Mouse (Mus musculus) granulocyte monocyte progenitor cell, adult 5-6 weeks (primary cell): ENCODE data around the gene Smim27. TPM values are rescaled to one million over a fixed set of nuclear protein-coding genes. Genes with fewer than 3 reads are reported as not detected.
"Not testable (repeated sequence)": the region's sequence is repeated elsewhere in the genome, so short reads cannot be mapped to it uniquely, and the experiment has no call there.

Experiments used
- ATAC-seq: replicated peaks from 2 replicates; pipeline ENCODE4 v1.8.0; 2016; ENCODE audit warnings: mild to moderate bottlenecking, moderate TSS enrichment, inconsistent platforms; ENCODE audit not compliant: poor library complexity, severe bottlenecking
- total RNA-seq, 2 experiments: library from RNA; stranded (forward) in 1 of 2; stranded (reverse) in 1 of 2; fragments of 200-712, 200-1000 nt in 1 of 2; fragments of >200 nt in 1 of 2; fragmentation: Nextera tagmentation in 1 of 2; gene quantifications; 2 replicates each; pipeline ENCODE4 v1.2.3; 2014 to 2017

Smim27 gene
- total RNA-seq, 2 experiments from 2014 or later = 1.4 to 20.5 TPM

DNA sequence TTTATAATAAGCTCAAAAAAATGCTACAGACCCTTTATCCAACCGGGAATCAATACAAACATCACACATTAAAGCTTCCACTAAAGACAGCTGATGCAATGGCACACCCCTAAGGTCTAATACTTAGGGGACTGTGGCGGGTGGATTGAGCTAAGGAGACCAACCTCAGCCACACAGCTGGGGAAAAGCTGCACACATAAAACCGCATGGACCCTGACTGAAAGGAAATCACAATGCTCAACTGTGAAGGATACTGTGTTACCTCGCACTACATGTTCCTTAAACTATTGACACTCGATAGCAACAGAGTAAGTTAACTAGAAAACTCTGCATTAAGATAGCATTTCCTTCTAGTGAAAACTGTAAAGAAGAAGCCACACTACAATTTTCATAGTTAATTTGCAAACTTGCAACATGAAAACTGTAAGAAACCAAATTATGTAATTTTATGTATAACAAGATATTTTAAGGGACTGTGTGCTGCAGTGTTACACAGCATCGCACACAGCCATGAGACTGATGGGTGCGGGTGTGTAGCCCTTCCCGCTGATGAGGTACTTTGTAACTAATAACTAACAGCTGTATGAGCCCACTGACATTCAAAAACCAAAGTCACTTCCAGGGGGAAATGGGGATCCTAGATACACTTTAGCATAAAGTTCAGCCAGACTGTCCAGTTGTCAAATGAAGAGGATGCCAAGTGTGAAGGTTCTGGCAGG, 14.8 kb upstream of the Smim27 start:
- ATAC-seq = no peak

DNA sequence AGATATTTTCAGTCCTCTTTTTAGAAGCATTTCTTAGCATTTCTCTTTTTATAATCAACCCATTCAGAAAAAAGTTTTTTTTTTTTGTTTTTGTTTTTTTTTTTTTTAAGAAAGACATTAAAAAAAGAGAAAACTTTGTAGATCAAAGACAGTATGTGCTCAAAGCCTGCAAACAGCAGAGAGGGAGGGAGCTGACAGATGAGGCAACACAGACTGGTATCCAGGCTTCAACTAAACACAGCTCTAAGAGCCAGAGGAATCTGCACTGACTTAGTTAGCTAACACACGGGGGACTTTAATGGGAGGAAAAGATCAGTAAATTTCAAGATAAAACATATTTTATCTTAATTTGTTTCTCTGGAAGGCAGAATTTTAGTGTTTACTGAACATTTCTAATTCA, 5.1 kb upstream of the Smim27 start:
- ATAC-seq = no peak

DNA sequence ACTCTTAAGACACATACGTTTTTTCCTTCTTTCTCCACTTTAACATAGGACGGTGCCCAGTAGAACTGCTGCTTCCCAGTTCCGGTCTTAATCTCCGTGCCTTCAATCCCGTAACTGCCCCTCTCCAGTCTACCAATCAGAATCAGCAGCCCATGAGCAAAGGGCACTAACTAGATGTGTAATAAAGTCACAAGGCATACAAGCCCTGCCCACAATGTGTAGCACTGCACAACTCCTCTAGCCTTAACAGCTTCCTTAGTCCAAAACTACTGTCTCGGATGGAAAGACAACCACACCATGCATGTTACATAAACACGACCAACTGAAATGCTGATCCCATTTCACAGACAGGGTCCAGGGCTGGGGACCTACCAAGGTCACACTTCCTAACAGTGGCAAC, 1.7 kb upstream of the Smim27 start:
- peak; percentile 2; the same call in 1 of the 2 replicates for ATAC-seq

DNA sequence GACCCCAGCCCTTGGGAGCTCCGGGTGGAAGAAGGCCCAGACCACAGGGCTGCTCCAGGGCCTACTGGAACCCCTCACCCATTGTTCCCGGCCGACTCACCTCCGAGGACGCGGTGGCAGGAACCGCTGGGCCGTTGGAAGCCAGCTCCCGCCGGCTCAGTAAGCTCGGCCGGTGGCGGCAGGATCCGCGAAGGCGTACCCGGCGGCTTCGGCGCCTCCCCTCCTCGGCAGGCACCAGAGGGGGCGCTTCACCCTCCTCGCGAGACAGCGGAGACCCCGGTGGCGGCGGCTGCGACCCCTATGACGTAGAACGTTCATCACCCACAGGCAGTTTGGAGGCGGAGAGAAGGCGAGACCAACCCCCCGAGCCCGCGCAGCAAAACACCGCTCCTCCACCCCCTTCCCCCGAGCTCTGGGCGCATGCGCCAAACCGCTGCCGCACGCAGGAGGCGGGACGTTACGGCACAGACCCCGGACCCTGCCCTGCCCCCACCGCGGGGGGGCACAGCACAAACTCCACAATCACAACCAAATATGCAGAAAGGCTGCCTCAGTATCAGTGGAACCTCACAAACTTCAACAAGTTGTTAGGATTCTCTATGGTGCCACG, 1.1 kb upstream of the Smim27 start:
- peak; percentile 65 for ATAC-seq

DNA sequence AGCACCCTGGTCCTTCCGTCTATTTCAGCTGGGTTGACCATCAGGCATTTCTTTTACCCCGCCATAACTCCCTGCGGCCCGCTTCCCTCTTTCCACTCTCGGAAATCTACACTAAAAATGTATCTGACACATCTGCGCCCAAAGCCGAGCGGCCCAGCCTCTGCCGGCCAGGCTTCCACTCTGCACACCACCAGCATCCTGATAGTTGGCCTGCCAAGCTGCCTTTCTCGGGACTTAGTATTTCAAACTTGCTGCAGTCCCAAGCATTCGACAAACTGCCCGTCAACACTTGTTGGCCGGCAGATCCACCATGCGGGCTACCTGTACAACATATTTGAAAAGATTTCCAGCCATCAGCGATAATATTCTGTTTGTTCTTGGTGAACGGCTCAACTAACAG, 544 bp upstream of the Smim27 start:
- peak; percentile 25 for ATAC-seq

DNA sequence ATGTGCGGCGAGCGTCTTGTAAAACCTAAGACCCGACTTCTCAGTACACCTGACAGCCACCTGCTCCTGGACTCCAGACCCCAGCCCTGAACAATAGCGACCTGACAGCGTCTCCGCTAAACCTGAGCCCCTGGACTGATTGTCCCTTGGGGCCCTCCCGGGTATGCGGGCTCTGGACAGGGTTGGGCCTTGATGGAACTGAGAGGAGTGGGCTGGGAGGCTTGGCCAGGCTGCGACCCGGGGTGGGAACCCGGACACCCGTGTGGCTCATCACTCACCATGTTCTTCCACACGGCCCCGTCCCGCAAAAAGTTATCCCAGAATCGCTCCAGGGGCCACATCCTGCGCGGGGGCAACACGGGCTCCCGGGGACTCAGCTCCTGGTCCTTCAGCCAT, 9.5 kb downstream of the Smim27 start:
- ATAC-seq = no peak; the same call in 1 of the 2 replicates

DNA sequence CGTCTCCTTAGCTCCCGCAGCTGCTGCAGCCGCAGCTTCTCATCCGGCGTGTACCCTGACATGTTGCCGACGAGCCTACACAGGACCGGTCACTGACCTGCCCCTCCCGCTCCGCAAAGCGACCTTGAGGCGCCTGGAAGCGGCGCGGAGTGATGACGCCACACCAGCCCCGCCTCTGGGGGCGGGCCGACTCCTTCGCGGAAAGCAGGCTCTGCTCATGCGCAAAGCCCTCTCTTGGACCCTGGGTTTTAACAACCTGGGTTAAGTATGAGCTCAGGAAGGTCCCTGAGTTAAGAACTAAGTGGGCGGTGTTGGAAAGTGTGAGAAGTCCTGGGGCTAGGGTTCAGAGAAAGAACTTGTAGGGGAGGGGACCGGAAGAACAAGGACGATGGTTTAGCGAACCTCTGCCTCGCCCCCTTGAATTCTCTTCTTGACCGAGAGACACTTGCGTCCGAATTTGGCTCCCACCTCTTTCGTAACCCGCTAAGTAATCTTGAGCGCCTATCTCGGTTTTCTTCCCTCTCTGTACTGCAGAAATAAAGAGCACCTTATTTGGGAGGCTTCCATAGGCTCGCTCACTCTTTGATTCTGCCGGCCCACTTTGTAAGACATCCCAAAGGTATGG, 10.0 kb downstream of the Smim27 start, which contains the start of gene Ndufb6:
TSS of gene Ndufb6 (minus strand) at position 146 of the 625 bp plus-strand sequence.
- ATAC-seq = peak; percentile 96

DNA sequence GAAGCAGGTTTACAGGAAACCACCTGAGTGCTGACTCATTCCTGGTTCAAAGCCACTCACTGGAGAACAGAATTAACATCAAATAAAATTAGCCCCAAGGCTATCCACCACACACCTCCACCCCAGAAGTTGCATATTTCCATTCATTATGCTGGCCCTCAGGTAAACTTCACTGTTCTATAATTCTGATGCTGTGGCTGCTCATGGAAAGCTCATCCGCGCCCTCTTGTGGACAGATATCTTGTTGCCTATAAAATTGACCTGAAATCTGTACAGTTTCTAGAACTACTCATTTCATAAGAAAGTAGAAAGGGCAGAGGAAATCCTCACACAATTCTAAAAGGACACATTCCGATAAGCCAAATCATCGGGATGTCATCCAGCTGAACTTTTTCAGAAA, 16.2 kb downstream of the Smim27 start:
- ATAC-seq = peak; percentile 75

DNA sequence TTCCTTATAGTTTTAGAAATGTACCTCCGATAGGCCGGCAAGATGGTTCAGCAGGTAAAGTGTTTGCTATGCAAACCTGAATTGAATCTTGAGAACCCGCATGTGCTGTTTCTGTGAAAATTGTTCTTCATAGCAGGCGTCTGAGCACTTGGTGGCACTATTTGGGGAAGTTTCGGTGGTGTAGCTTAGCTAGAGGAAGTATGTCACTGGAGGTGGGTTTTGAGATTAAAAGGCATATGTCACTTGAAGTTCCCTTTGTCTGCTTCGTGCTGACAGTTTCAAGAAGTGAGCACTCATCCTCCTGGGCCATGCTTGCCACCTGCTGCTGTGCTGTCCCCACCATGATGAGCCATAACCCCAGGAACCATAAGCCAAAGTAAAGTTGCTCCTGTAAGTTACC, 18.0 kb downstream of the Smim27 start:
- peak; percentile 99 for ATAC-seq

DNA sequence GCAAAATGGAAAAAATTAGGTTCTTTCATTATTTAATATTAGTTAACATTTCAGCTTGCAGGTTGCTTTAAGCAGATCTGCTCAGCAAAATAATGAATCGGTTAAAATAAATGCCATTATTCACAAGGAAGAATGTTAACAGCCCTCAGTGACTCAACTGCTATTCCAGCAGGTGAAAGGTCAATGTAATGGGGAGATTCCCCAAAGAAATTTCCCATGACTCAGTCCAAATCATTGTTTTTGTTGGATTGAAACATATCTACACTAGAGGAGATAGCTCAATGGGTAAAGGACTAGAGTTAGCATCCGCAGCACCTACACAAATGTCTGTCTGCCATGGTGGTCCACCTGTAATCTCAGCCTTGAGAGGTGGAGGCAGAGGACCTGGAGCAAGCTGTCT, 19.7 kb downstream of the Smim27 start:
- no peak for ATAC-seq

DNA sequence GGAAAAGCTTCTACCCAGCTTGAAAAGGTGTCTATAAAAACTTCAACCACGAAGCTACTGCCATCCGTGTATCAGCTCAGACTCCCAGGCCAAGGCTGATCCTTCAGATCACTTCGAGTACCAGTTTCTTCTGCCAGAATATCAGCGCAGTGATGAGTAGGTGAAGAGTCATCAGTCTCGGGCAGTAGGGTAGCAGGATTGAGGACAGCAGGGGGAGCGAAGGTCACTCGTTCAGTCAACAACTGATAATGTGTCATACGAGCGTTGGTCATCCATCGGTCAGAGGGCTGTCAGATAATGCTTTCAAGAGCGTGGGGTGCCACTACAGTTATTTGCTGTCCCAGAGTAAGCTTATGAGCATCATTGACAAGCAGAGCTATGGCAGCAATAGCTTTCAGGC, 22.1 kb downstream of the Smim27 start:
- ATAC-seq = not testable (repeated sequence)

DNA sequence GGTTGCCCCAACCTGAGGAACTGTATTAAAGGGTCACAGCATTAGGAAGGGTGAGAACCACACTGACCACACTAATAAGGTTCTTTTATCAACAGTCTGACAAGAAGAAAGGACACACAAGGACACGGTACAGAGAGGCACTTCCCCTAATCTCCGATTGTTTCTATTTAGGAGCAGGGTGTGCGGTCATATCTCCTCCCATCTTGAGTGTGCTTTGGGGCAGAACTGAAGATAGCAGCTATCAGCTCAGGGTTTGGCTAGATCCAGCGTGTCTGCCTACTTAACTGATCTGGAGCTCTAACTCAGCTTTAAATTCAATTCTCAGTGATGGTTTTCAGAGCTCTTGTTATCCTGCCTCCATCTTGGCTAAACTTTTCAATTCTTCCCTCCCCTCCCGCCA, 29.8 kb downstream of the Smim27 start:
- peak; percentile 44 for ATAC-seq

DNA sequence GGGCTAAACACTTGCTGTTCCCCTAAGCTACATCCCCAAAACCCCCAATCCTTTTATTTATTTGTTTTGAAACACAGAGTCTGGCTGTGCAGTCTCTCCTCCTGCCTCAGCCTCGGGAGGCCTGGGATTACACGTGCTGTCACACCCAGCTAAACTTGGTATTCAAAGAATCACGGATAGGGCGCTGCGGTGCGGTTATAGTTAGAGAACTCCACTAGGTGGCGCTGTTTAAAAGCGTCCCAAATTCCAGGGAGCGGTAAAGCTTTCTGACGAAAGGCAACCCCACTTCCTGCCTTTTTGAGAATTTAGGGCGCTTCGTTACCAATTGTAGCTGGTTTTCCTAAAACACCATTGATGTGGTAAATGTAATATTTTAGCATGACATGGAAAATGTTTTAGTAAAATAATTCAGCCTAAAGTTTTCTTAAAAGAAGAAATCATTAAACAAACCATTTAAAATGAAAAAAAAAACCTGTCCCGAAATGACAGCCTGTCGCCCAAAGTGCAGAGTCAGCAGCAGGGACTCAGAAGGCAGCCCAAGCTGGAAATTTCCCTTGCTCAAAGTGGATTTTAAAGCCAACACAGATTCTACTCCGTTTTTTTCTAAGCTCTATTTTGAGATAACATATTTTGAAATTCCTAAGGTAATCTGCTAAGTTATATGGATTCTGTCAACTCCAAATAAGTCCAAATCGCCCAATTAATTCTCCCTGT, 31.9 kb downstream of the Smim27 start:
- peak; percentile 63 for ATAC-seq

DNA sequence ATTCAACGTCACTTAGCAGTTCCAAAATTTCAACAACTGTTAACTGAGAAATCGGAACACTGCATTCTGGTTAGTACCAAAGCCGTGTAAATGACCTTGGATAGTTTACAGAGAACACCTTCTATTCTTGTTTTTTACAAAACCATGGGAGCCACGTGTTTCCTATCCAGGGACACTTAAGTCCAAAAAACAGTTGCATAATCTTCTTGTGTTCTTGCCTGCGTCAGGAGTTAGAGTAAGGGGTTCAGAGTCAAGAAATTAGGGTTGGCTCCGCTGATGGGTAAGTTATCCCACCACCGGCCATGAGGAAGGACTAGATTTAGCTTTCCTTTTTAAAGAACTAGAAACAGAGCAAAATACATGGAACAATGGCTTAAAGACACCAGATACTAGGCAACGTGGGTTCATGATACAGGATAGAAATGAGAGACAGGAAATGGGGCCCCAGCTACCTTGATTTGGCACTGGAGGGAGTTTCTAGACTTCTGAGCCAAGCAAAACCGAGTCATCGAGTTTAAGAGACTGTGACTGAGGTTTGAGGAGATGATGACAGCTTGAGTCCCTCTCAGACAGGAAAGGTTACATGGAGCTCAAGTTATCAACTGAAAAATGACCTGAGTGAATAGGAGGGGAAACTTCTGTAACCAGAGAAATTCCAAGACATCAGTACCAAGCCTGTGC, 33.2 kb downstream of the Smim27 start:
- no peak for ATAC-seq

DNA sequence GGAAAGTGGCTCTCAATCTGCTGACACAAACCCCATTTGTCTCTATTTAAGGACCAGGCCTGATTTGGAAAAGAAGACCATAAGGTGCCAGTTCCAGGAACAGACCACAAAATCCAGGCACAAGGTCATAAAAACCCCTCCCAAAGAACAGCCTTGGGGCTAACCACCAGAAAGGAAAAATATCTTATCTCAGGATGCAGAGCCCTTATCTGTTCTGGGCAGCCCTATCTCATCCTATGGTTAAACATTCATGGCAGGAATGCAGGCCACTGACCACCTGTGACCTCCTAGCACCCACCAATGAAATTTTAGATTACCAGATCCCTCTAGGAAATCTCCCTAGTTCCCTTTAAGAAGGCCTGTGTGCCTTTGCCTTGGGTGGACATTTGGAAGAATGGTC, 40.3 kb downstream of the Smim27 start:
- no peak for ATAC-seq

DNA sequence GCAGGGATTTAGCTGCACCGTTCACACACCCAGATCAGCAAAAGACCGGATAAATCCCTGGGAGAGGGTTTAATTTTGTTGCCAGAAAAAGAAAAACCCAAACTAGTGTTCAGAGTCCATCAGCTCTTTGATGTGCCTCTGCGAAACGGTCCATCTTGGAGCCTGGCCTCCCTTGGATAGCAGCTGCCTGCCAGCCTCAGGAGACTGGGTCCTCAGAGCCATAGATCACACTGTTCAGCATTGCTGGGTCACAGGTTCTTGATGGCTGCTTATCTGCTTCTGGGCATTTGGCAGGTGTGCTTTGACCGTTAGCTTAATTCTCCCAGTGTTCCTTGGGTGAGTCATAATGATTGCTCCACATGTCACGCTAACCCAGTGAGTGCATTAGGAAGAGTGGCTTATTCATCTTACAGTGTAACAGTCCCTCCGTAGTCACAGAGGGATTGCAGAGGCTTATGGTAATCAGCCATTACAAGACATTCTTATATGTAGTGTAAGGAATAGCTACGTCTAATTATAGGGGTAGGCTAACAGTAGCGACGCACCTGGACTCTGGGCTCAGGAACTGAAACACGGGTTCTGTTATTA, 41.5 kb downstream of the Smim27 start:
- peak; percentile 43 for ATAC-seq

DNA sequence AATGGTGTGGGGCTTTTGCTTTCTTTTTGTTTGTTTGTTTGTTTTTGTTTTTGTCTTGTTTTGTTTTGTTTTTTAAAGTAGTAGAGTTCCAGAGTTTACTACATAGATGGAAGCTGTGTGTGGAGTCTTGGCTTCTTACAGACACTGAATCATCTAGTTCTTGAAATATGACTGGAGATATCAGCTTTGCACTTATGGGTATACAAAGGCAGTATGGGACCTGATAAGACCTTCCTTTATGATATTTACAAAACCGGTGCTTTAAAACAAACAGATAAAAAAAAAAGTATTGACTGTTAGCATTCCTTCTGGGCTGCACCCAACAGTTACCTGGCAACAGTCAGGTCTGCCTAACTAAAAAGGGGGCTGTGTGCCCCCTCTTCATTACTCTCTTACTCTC, 42.8 kb downstream of the Smim27 start:
- no peak for ATAC-seq

DNA sequence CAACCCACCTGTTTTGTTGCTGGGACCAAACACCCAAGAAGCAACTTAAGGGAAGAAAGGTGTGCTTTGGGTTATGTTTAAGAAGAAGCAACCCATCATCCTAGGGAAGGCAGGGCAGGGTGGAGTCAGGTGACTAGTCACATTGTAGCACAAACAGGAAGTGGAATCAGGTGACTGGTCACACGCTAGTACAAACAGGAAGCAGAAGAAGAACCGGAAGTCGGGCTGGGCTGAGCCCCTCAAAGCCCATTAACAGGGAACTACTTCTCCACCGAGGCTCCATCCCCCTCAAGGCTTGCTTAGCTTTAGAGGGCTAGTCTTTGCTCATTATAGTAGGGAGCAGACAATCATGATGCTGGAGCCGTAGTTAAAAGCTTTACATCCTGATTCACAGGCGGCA, 43.6 kb downstream of the Smim27 start:
- peak; percentile 90 for ATAC-seq

DNA sequence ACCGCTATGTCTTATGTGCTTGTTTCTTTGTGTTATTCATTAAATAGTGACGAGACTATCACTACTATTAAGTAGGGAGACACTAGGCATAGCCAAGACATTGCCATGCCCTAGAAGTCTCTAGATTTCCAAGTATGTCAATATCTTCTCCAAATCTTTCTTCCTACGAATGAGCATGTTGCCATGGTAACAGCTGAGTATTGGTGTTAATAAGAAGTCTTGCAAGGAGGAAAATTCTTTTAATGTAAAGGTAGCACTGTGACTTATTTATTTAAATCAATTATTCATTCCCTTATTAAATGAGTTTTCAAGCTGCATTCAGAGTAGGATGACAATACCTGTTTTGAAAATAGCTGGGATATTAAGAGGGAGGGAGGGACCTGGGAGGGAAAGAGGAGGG, 48.0 kb downstream of the Smim27 start:
- no peak for ATAC-seq
